Comparison of ENCODE assay signal across 8 mouse cellular contexts in genomic region chr4:130045609-130046008, GRCm38 (mm10). TPM values are rescaled to one million over a fixed set of nuclear protein-coding genes. Genes with fewer than 3 reads are reported as not detected.
DNase-seq lines count a peak whose midpoint lies in the region; ATAC-seq and TF ChIP-seq lines count a peak whose summit lies in the region.

No protein-coding gene starts in this region.

- H3K4me2 ChIP-seq in hindbrain, embryonic 13.5 days: no peak overlapping the region
- H3K4me2 ChIP-seq in hindbrain, embryonic 11.5 days (replicated peaks; ENCODE audit: low read depth, low read length): no peak overlapping the region
- peak overlapping the region; percentile 72; the same call in 1 of the 2 replicates for H3K4me2 ChIP-seq in embryonic facial prominence, embryonic 15.5 days (replicated peaks)
- H3K4me2 ChIP-seq in hindbrain, postnatal 0 days (ENCODE audit: low read depth, low read length): no peak overlapping the region
- H3K4me2 ChIP-seq in lung, embryonic 15.5 days: peak overlapping the region; percentile 21; the same call in 1 of the 2 replicates

- no peak overlapping the region for H3K4me3 ChIP-seq in hindbrain, embryonic 13.5 days
- H3K4me3 ChIP-seq in hindbrain, embryonic 11.5 days (ENCODE audit: low read depth, low read length): no peak overlapping the region
- H3K4me3 ChIP-seq in embryonic facial prominence, embryonic 15.5 days (replicated peaks): no peak overlapping the region
- no peak overlapping the region for H3K4me3 ChIP-seq in hindbrain, postnatal 0 days (ENCODE audit: low read length)
- H3K4me3 ChIP-seq in lung, embryonic 15.5 days: no peak overlapping the region
- H3K4me3 ChIP-seq in thymus, adult 2 months (ENCODE audit: control insufficient read depth, insufficient read depth, low read length): no peak overlapping the region

- no peak for ATAC-seq in hindbrain, embryonic 13.5 days (ENCODE audit: low FRiP score)
- ATAC-seq in hindbrain, embryonic 11.5 days (ENCODE audit: low FRiP score): no peak
- peak; percentile 22; the same call in 1 of the 2 replicates for ATAC-seq in embryonic facial prominence, embryonic 15.5 days (ENCODE audit: insufficient number of reproducible peaks, low FRiP score, low TSS enrichment, low read depth)
- ATAC-seq in hindbrain, postnatal 0 days: no peak
- peak; percentile 20; the same call in 1 of the 2 replicates for ATAC-seq in lung, embryonic 15.5 days (ENCODE audit: borderline replicate concordance, extremely low read depth, low FRiP score, low TSS enrichment)

- no peaks in the 10 kb centered on the region for H3K9me3 ChIP-seq in hindbrain, embryonic 13.5 days
- H3K9me3 ChIP-seq in hindbrain, embryonic 11.5 days (ENCODE audit: control insufficient read depth, low read length): no peaks in the 10 kb centered on the region
- H3K9me3 ChIP-seq in embryonic facial prominence, embryonic 15.5 days (replicated peaks): no peaks in the 10 kb centered on the region
- H3K9me3 ChIP-seq in hindbrain, postnatal 0 days (ENCODE audit: low read length): no peaks in the 10 kb centered on the region
- no peaks in the 10 kb centered on the region for H3K9me3 ChIP-seq in lung, embryonic 15.5 days

- no peak for TF ChIP-seq POLR2A in thymus, adult 2 months (IDR thresholded peaks at IDR 0.05; ENCODE audit: control insufficient read depth, extremely low read depth, insufficient read depth, low read length, poor library complexity)

- peak; percentile 1; the same call in 1 of the 2 replicates for TF ChIP-seq CTCF in hindbrain, postnatal 0 days (IDR thresholded peaks at IDR 0.05; ENCODE audit: low read depth)
- TF ChIP-seq CTCF in thymus, adult 2 months (IDR thresholded peaks at IDR 0.05; ENCODE audit: borderline replicate concordance, control insufficient read depth, extremely low read depth, insufficient read depth, low read length, poor library complexity): 0 out of 2 replicates have a peak, but pooled peaks have one; percentile 24

- no peaks in the 10 kb centered on the region for H3K36me3 ChIP-seq in hindbrain, embryonic 13.5 days
- H3K36me3 ChIP-seq in hindbrain, embryonic 11.5 days (ENCODE audit: control insufficient read depth, insufficient read depth, low read length): no peaks in the 10 kb centered on the region
- no peaks in the 10 kb centered on the region for H3K36me3 ChIP-seq in embryonic facial prominence, embryonic 15.5 days
- no peaks in the 10 kb centered on the region for H3K36me3 ChIP-seq in hindbrain, postnatal 0 days (ENCODE audit: insufficient read depth, low read length)
- no peaks in the 10 kb centered on the region for H3K36me3 ChIP-seq in lung, embryonic 15.5 days
- H3K36me3 ChIP-seq in thymus, adult 2 months (ENCODE audit: control insufficient read depth, insufficient read depth, low read length): no peaks in the 10 kb centered on the region

- peaks cover 55% of the 10 kb centered on the region for H3K4me1 ChIP-seq in hindbrain, embryonic 13.5 days (replicated peaks)
- H3K4me1 ChIP-seq in hindbrain, embryonic 11.5 days (replicated peaks; ENCODE audit: control insufficient read depth, insufficient read depth, low read length): peaks cover 9% of the 10 kb centered on the region
- peaks cover 89% of the 10 kb centered on the region for H3K4me1 ChIP-seq in embryonic facial prominence, embryonic 15.5 days
- H3K4me1 ChIP-seq in hindbrain, postnatal 0 days (ENCODE audit: insufficient read depth, low read length): peaks cover 12% of the 10 kb centered on the region
- H3K4me1 ChIP-seq in lung, embryonic 15.5 days: peaks cover 58% of the 10 kb centered on the region
- H3K4me1 ChIP-seq in thymus, adult 2 months (replicated peaks; ENCODE audit: control insufficient read depth, insufficient read depth, low read length): peaks cover 20% of the 10 kb centered on the region

- WGBS in hindbrain, embryonic 13.5 days: 23% methylated on average over 14 of the region's 14 CpGs
- WGBS in hindbrain, embryonic 11.5 days: 16% methylated on average over 14 of the region's 14 CpGs
- WGBS in embryonic facial prominence, embryonic 15.5 days: 19% methylated on average over 14 of the region's 14 CpGs
- WGBS in hindbrain, postnatal 0 days: 30% methylated on average over 14 of the region's 14 CpGs
- WGBS in lung, embryonic 15.5 days: 16% methylated on average over 14 of the region's 14 CpGs
- 6% methylated on average over 14 of the region's 14 CpGs for WGBS in thymus, adult 2 months

- peak overlapping the region; percentile 10; the same call in 1 of the 2 replicates for H3K27ac ChIP-seq in hindbrain, embryonic 13.5 days
- H3K27ac ChIP-seq in hindbrain, embryonic 11.5 days (ENCODE audit: low read depth, low read length): no peak overlapping the region
- H3K27ac ChIP-seq in embryonic facial prominence, embryonic 15.5 days (replicated peaks): peak overlapping the region; percentile 98
- H3K27ac ChIP-seq in hindbrain, postnatal 0 days: no peak overlapping the region
- peak overlapping the region; percentile 95 for H3K27ac ChIP-seq in lung, embryonic 15.5 days
- no peak overlapping the region for H3K27ac ChIP-seq in thymus, adult 2 months (ENCODE audit: control insufficient read depth, insufficient read depth, low read length)

- H3K27me3 ChIP-seq in hindbrain, embryonic 13.5 days: peaks cover 8% of the 10 kb centered on the region; the same call in 1 of the 2 replicates
- peaks cover 5% of the 10 kb centered on the region for H3K27me3 ChIP-seq in hindbrain, embryonic 11.5 days (ENCODE audit: control insufficient read depth, insufficient read depth, low read length)
- no peaks in the 10 kb centered on the region for H3K27me3 ChIP-seq in embryonic facial prominence, embryonic 15.5 days
- peaks cover 5% of the 10 kb centered on the region; the same call in 1 of the 2 replicates for H3K27me3 ChIP-seq in hindbrain, postnatal 0 days (ENCODE audit: insufficient read depth, low read length)
- no peaks in the 10 kb centered on the region for H3K27me3 ChIP-seq in lung, embryonic 15.5 days
- no peaks in the 10 kb centered on the region; the same call in 1 of the 2 replicates for H3K27me3 ChIP-seq in thymus, adult 2 months (ENCODE audit: control insufficient read depth, insufficient read depth, low read length)

- no peak overlapping the region for H3K9ac ChIP-seq in hindbrain, embryonic 13.5 days
- no peak overlapping the region for H3K9ac ChIP-seq in hindbrain, embryonic 11.5 days (ENCODE audit: low read depth, low read length)
- no peak overlapping the region for H3K9ac ChIP-seq in embryonic facial prominence, embryonic 15.5 days
- H3K9ac ChIP-seq in hindbrain, postnatal 0 days (replicated peaks; ENCODE audit: low read length): no peak overlapping the region
- no peak overlapping the region for H3K9ac ChIP-seq in lung, embryonic 15.5 days

- DNase-seq in hindbrain, embryonic 11.5 days (ENCODE audit: low spot score): no peak
- no peak for DNase-seq in hindbrain, postnatal 0 days (ENCODE audit: low spot score)
- DNase-seq in thymus, adult 2 months: peak; percentile 81
- DNase-seq in layer of hippocampus, postnatal 25 days (ENCODE audit: extremely low spot score in 1 of 2, low spot score in 1 of 2): no peak
- DNase-seq in urinary bladder, postnatal 36 days (ENCODE audit: low spot score in 2 of 2): no peak

RNA-seq across cellular contexts. Expression of gene Col16a1, which starts 2.0 kb away (rescaled TPM):
- 5.8 and 14.3 TPM in 2 replicates for polyA plus RNA-seq in hindbrain, embryonic 13.5 days (2015; fragmentation: Nextera tagmentation; extraction: Ambion mirVana)
- polyA plus RNA-seq in hindbrain, embryonic 11.5 days (2014; fragmentation: Nextera tagmentation; extraction: Ambion mirVana): 5.3 and 9.9 TPM in 2 replicates
- polyA plus RNA-seq in embryonic facial prominence, embryonic 15.5 days (2015; fragmentation: Nextera tagmentation; extraction: Ambion mirVana): 183 and 190 TPM in 2 replicates
- 19.9 and 21.5 TPM in 2 replicates for total RNA-seq in hindbrain, postnatal 0 days (2014; rRNA removed)
- polyA plus RNA-seq in hindbrain, postnatal 0 days (2015; fragmentation: Nextera tagmentation; extraction: Ambion mirVana): 13.1 and 13.8 TPM in 2 replicates
- 66.3 and 74.6 TPM in 2 replicates for polyA plus RNA-seq in lung, embryonic 15.5 days (2015; fragmentation: Nextera tagmentation; extraction: Ambion mirVana)
- 2.6 and 4.4 TPM in 2 replicates for polyA plus RNA-seq in thymus, adult 2 months (2012; rRNA removed)
- 10 to 100 TPM in 1 of 2 experiments, 1 to 10 TPM in 1; 8.8 to 10.5 TPM for total RNA-seq in layer of hippocampus, postnatal 25 days (2021)

RNA-seq across cellular contexts. Expression of gene Pef1, which starts 56.7 kb away (rescaled TPM):
- polyA plus RNA-seq in hindbrain, embryonic 13.5 days (2015; fragmentation: Nextera tagmentation; extraction: Ambion mirVana): 65.1 and 65.7 TPM in 2 replicates
- polyA plus RNA-seq in hindbrain, embryonic 11.5 days (2014; fragmentation: Nextera tagmentation; extraction: Ambion mirVana): 71.4 and 72.4 TPM in 2 replicates
- 68.6 and 71.0 TPM in 2 replicates for polyA plus RNA-seq in embryonic facial prominence, embryonic 15.5 days (2015; fragmentation: Nextera tagmentation; extraction: Ambion mirVana)
- 82.6 and 93.4 TPM in 2 replicates for total RNA-seq in hindbrain, postnatal 0 days (2014; rRNA removed)
- polyA plus RNA-seq in hindbrain, postnatal 0 days (2015; fragmentation: Nextera tagmentation; extraction: Ambion mirVana): 59.8 and 62.0 TPM in 2 replicates
- polyA plus RNA-seq in lung, embryonic 15.5 days (2015; fragmentation: Nextera tagmentation; extraction: Ambion mirVana): 75.0 and 76.5 TPM in 2 replicates
- 103 and 105 TPM in 2 replicates for polyA plus RNA-seq in thymus, adult 2 months (2012; rRNA removed)
- total RNA-seq in layer of hippocampus, postnatal 25 days (2021): 10 to 100 TPM; 58.5 to 66.3 TPM

Comparison
In these comparisons a context has a peak if more than half of its experiments do, and no peak if none do; other contexts are left out.
1. H3K27ac ChIP-seq: peak in hindbrain, embryonic 13.5 days (single experiment), embryonic facial prominence, embryonic 15.5 days (single experiment) and lung, embryonic 15.5 days (single experiment); none in hindbrain, embryonic 11.5 days (single experiment), hindbrain, postnatal 0 days (single experiment) and thymus, adult 2 months (single experiment).
2. ATAC-seq: peak in embryonic facial prominence, embryonic 15.5 days (single experiment) and lung, embryonic 15.5 days (single experiment); none in hindbrain, embryonic 13.5 days (single experiment), hindbrain, embryonic 11.5 days (single experiment) and hindbrain, postnatal 0 days (single experiment).
3. H3K4me2 ChIP-seq: peak in embryonic facial prominence, embryonic 15.5 days (single experiment) and lung, embryonic 15.5 days (single experiment); none in hindbrain, embryonic 13.5 days (single experiment), hindbrain, embryonic 11.5 days (single experiment) and hindbrain, postnatal 0 days (single experiment).